ENCODE assay signal across 30 mouse cellular contexts in the genomic region with DNA sequence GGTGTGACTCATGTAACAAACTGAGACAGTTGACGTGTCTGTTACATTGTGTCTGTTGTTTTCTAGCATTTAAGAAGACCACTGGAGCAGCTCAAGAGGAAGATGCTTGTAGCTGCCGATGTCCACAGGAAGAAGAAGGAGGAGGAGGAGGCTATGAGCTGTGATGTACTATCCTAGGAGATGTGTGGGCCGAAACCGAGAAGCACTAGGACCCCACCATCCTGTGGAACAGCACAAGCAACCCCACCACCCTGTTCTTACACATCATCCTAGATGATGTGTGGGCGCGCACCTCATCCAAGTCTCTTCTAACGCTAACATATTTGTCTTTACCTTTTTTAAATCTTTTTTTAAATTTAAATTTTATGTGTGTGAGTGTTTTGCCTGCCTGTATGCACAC. TPM values are rescaled to one million over a fixed set of nuclear protein-coding genes. Genes with fewer than 3 reads are reported as not detected.
DNase-seq lines count a peak whose midpoint lies in the region; ATAC-seq and TF ChIP-seq lines count a peak whose summit lies in the region.
"Had no signal": no experiment of that assay in that cellular context is flagged by ENCODE, and none has a peak within 500 bp of the region (broad histone marks: within the 10 kb centered on the region; RNA-seq: fewer than 3 reads in every experiment).

No protein-coding gene starts in this region.

- no peak for DNase-seq in frontal cortex, postnatal 36 days (ENCODE audit: low spot score in 2 of 2)
- DNase-seq in left cerebral cortex, adult 2 months (ENCODE audit: extremely low spot score in 1 of 2, low spot score in 2 of 2) = no peak
- no peak for DNase-seq in left cerebral cortex, postnatal 10 days (ENCODE audit: extremely low spot score in 1 of 2, low spot score in 2 of 2)
- peak; percentile 65 for DNase-seq in brain, adult 2 months (ENCODE audit: low read depth, low spot score)
- DNase-seq: adrenal gland, adult 8-10 months; adrenal gland, postnatal 14 days; adrenal gland, postnatal 36 days; B cell, adult 2 months; cerebellum, adult 11 months; cerebellum, adult 18-20 months; cerebellum, adult 8-10 months; cerebellum, adult 9-11 months; cerebellum, postnatal 14 days; cerebellum, postnatal 36 days; embryo, embryonic 11 days had no signal

- H3K4me3 ChIP-seq in left cerebral cortex, adult 2 months = no peak overlapping the region
- H3K4me3 ChIP-seq: embryonic facial prominence, embryonic 13.5 days; embryonic facial prominence, embryonic 15.5 days; erythroblast, embryonic 14.5 days; forebrain, embryonic 10.5 days; forebrain, embryonic 12.5 days had no signal

- H3K27ac ChIP-seq in left cerebral cortex, adult 2 months = peak overlapping the region; percentile 30; the same call in 1 of the 2 replicates
- H3K27ac ChIP-seq: embryonic facial prominence, embryonic 13.5 days; embryonic facial prominence, embryonic 15.5 days; forebrain, embryonic 10.5 days; forebrain, embryonic 12.5 days had no signal

- no peak for TF ChIP-seq CTCF in left cerebral cortex, adult 2 months (IDR thresholded peaks at IDR 0.05)

- intact Hi-C loops in left cerebral cortex, adult 2 months (cut with DNase I) = no loop called here
- intact Hi-C loops in left cerebral cortex, postnatal 10 days (cut with DNase I) = no loop called here

- ATAC-seq in frontal cortex, adult (ENCODE audit: low TSS enrichment) = peak; percentile 85; the same call in 1 of the 2 replicates
- ATAC-seq: activated CD4-positive, CD25-positive, alpha-beta regulatory T cell, adult 4 months; CD4-positive, CD25-positive, alpha-beta regulatory T cell, adult 4 months; forebrain, embryonic 14.5 days; forebrain, embryonic 16.5 days; Patski had no signal

RNA-seq across cellular contexts. Expression of a gene that starts 30.3 kb away (rescaled TPM):
- total RNA-seq in left cerebral cortex, adult 2 months (2021) = under 1 TPM; 0.44 to 0.70 TPM
- total RNA-seq in left cerebral cortex, postnatal 10 days (2021) = under 1 TPM; 0.36 to 0.47 TPM
- total RNA-seq: common myeloid progenitor, adult 5-6 weeks had no signal

RNA-seq across cellular contexts. Expression of a gene that starts 30.5 kb away (rescaled TPM):
- 100 to 1,000 TPM; 190 TPM for total RNA-seq in left cerebral cortex, adult 2 months (2021)
- total RNA-seq in left cerebral cortex, postnatal 10 days (2021) = 100 to 1,000 TPM; 213 to 216 TPM

RNA-seq across cellular contexts. Expression of a gene that starts 52.2 kb away (rescaled TPM):
- total RNA-seq in left cerebral cortex, adult 2 months (2021) = not detected
- total RNA-seq in left cerebral cortex, postnatal 10 days (2021) = not detected
- total RNA-seq: adrenal gland, adult 18-20 months; adrenal gland, adult 8-10 months; adrenal gland, postnatal 14 days; adrenal gland, postnatal 36 days; CH12.LX; common myeloid progenitor, adult 5-6 weeks; G1E had no signal
